In the genomic region with DNA sequence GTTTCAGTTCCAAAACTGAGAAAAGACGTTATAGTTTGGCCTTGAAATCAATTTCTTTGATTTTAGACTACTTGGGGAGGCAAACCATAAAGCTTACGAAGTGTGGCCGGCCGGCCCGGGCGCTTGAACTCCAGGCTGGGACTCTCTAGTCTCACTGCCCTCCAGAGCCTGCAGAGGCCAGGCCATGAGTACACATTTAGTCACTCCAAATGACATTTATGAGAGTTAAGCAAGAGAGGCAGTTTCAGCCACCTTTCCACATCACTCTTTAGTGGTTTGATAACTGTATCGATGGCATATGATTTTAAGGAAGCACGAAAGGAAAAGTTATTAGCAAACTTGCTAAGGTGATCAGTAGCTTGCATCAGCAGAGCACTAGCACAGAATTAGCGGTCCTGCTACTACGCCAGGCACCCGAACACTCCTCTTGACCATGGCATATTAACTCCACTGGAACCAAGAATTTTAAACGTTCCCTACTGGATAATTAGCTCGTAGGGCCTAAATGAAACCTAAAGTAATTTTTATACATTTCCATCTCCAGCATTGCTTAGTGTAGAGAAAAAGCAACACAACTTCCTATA, we compare ENCODE assay signal across 13 mouse cellular contexts. TPM values are rescaled to one million over a fixed set of nuclear protein-coding genes. Genes with fewer than 3 reads are reported as not detected.
DNase-seq lines count a peak whose midpoint lies in the region; ATAC-seq and TF ChIP-seq lines count a peak whose summit lies in the region.
"Had no signal": no experiment of that assay in that cellular context is flagged by ENCODE, and none has a peak within 500 bp of the region (broad histone marks: within the 10 kb centered on the region; RNA-seq: fewer than 3 reads in every experiment).

No protein-coding gene starts in this region.

- H3K4me1 ChIP-seq in hindbrain, embryonic 14.5 days (replicated peaks; ENCODE audit: control insufficient read depth, insufficient read depth, low read length), result peaks cover 3% of the 10 kb centered on the region; the same call in 1 of the 2 replicates
- H3K4me1 ChIP-seq in hindbrain, embryonic 13.5 days (replicated peaks), result peaks cover 3% of the 10 kb centered on the region; the same call in 1 of the 2 replicates
- H3K4me1 ChIP-seq in midbrain, embryonic 16.5 days (ENCODE audit: control insufficient read depth, insufficient read depth, low read length), result peaks cover 3% of the 10 kb centered on the region; the same call in 1 of the 2 replicates
- H3K4me1 ChIP-seq in midbrain, postnatal 0 days (ENCODE audit: insufficient read depth, low read length), result no peaks in the 10 kb centered on the region
- H3K4me1 ChIP-seq in neural tube, embryonic 15.5 days, result peaks cover 6% of the 10 kb centered on the region
- H3K4me1 ChIP-seq: embryonic facial prominence, embryonic 12.5 days had no signal

- TF ChIP-seq CTCF in midbrain, postnatal 0 days (IDR thresholded peaks at IDR 0.05), result no peak

- no peaks in the 10 kb centered on the region for H3K27me3 ChIP-seq in hindbrain, embryonic 14.5 days (ENCODE audit: control insufficient read depth, insufficient read depth, low read length)
- no peaks in the 10 kb centered on the region for H3K27me3 ChIP-seq in hindbrain, embryonic 13.5 days
- no peaks in the 10 kb centered on the region for H3K27me3 ChIP-seq in midbrain, embryonic 16.5 days (ENCODE audit: control insufficient read depth, insufficient read depth, low read depth, low read length)
- H3K27me3 ChIP-seq in midbrain, postnatal 0 days (ENCODE audit: insufficient read depth, low read length), result no peaks in the 10 kb centered on the region
- no peaks in the 10 kb centered on the region for H3K27me3 ChIP-seq in neural tube, embryonic 15.5 days (replicated peaks)
- H3K27me3 ChIP-seq: embryonic facial prominence, embryonic 12.5 days; Patski had no signal

- WGBS in hindbrain, embryonic 14.5 days, result 81% methylated on average over 13 of the region's 13 CpGs
- WGBS in hindbrain, embryonic 13.5 days, result 79% methylated on average over 13 of the region's 13 CpGs
- WGBS in midbrain, embryonic 16.5 days, result 77% methylated on average over 13 of the region's 13 CpGs
- 74% methylated on average over 13 of the region's 13 CpGs for WGBS in midbrain, postnatal 0 days
- 73% methylated on average over 13 of the region's 13 CpGs for WGBS in neural tube, embryonic 15.5 days

- no peak for DNase-seq in hindbrain, embryonic 14.5 days (ENCODE audit: low spot score)
- no peak for DNase-seq in midbrain, postnatal 0 days (ENCODE audit: low spot score)
- DNase-seq in adrenal gland, postnatal 10 days, result peak; percentile 16
- no peak for DNase-seq in left cerebral cortex, postnatal 36 days (ENCODE audit: low spot score in 2 of 2)
- DNase-seq: heart, adult 11 months; kidney, adult 11 months; layer of hippocampus, postnatal 36 days had no signal

- H3K4me2 ChIP-seq in hindbrain, embryonic 14.5 days (replicated peaks), result no peak overlapping the region
- no peak overlapping the region for H3K4me2 ChIP-seq in hindbrain, embryonic 13.5 days
- H3K4me2 ChIP-seq in midbrain, embryonic 16.5 days (ENCODE audit: low read length), result no peak overlapping the region
- H3K4me2 ChIP-seq in midbrain, postnatal 0 days (ENCODE audit: low read depth, low read length, poor library complexity, severe bottlenecking), result no peak overlapping the region
- no peak overlapping the region for H3K4me2 ChIP-seq in neural tube, embryonic 15.5 days
- H3K4me2 ChIP-seq: embryonic facial prominence, embryonic 12.5 days; lung, embryonic 14.5 days had no signal

- H3K27ac ChIP-seq in hindbrain, embryonic 14.5 days, result no peak overlapping the region
- H3K27ac ChIP-seq in hindbrain, embryonic 13.5 days, result no peak overlapping the region
- H3K27ac ChIP-seq in midbrain, embryonic 16.5 days (ENCODE audit: low read length), result no peak overlapping the region
- H3K27ac ChIP-seq in midbrain, postnatal 0 days (ENCODE audit: low read depth, low read length), result no peak overlapping the region
- no peak overlapping the region for H3K27ac ChIP-seq in neural tube, embryonic 15.5 days (replicated peaks)
- H3K27ac ChIP-seq: embryonic facial prominence, embryonic 12.5 days had no signal

- no peak overlapping the region for H3K4me3 ChIP-seq in hindbrain, embryonic 14.5 days (replicated peaks; ENCODE audit: low read length)
- no peak overlapping the region for H3K4me3 ChIP-seq in hindbrain, embryonic 13.5 days
- H3K4me3 ChIP-seq in midbrain, embryonic 16.5 days (ENCODE audit: low read depth, low read length), result no peak overlapping the region
- H3K4me3 ChIP-seq in midbrain, postnatal 0 days (ENCODE audit: low read depth, low read length), result no peak overlapping the region
- no peak overlapping the region for H3K4me3 ChIP-seq in neural tube, embryonic 15.5 days (replicated peaks)
- H3K4me3 ChIP-seq: embryonic facial prominence, embryonic 12.5 days had no signal

- H3K9me3 ChIP-seq in hindbrain, embryonic 14.5 days (ENCODE audit: control insufficient read depth, low read length), result no peaks in the 10 kb centered on the region
- H3K9me3 ChIP-seq in hindbrain, embryonic 13.5 days, result no peaks in the 10 kb centered on the region
- no peaks in the 10 kb centered on the region for H3K9me3 ChIP-seq in midbrain, embryonic 16.5 days (replicated peaks; ENCODE audit: control insufficient read depth, low read length, poor library complexity, severe bottlenecking)
- no peaks in the 10 kb centered on the region for H3K9me3 ChIP-seq in midbrain, postnatal 0 days (ENCODE audit: low read length)
- no peaks in the 10 kb centered on the region for H3K9me3 ChIP-seq in neural tube, embryonic 15.5 days (replicated peaks)
- H3K9me3 ChIP-seq: embryonic facial prominence, embryonic 12.5 days had no signal

- 0 out of 2 replicates have a peak, but pooled peaks have one; percentile 11 for ATAC-seq in hindbrain, embryonic 14.5 days (ENCODE audit: low FRiP score)
- ATAC-seq in hindbrain, embryonic 13.5 days (ENCODE audit: low FRiP score), result no peak; the same call in 1 of the 2 replicates
- peak; percentile 51; the same call in 1 of the 2 replicates for ATAC-seq in midbrain, embryonic 16.5 days
- ATAC-seq in midbrain, postnatal 0 days (ENCODE audit: low FRiP score), result no peak
- ATAC-seq in neural tube, embryonic 15.5 days (ENCODE audit: low FRiP score), result peak; percentile 35; the same call in 1 of the 2 replicates

- H3K36me3 ChIP-seq in hindbrain, embryonic 14.5 days (replicated peaks; ENCODE audit: control insufficient read depth, insufficient read depth), result no peaks in the 10 kb centered on the region
- H3K36me3 ChIP-seq in hindbrain, embryonic 13.5 days, result no peaks in the 10 kb centered on the region
- H3K36me3 ChIP-seq in midbrain, embryonic 16.5 days (ENCODE audit: control insufficient read depth, insufficient read depth, low read length), result no peaks in the 10 kb centered on the region
- no peaks in the 10 kb centered on the region for H3K36me3 ChIP-seq in midbrain, postnatal 0 days (ENCODE audit: insufficient read depth, low read length)
- no peaks in the 10 kb centered on the region for H3K36me3 ChIP-seq in neural tube, embryonic 15.5 days
- H3K36me3 ChIP-seq: embryonic facial prominence, embryonic 12.5 days had no signal

- intact Hi-C loops in left cerebral cortex, postnatal 36 days (cut with DNase I), result loop anchor here (2.0 to 10.0 kb wide), 3 partner anchors 125 to 1335 kb away; a partner anchor contains a TSS

- H3K9ac ChIP-seq in hindbrain, embryonic 14.5 days, result no peak overlapping the region
- no peak overlapping the region for H3K9ac ChIP-seq in hindbrain, embryonic 13.5 days
- H3K9ac ChIP-seq in midbrain, embryonic 16.5 days (ENCODE audit: low read depth, low read length), result no peak overlapping the region
- no peak overlapping the region for H3K9ac ChIP-seq in midbrain, postnatal 0 days (replicated peaks; ENCODE audit: low read length, poor library complexity, severe bottlenecking)
- no peak overlapping the region for H3K9ac ChIP-seq in neural tube, embryonic 15.5 days (replicated peaks)
- H3K9ac ChIP-seq: embryonic facial prominence, embryonic 12.5 days; lung, embryonic 14.5 days had no signal

RNA-seq across cellular contexts. Expression of a gene that starts 38.6 kb away (rescaled TPM):
- 12.6 and 13.1 TPM in 2 replicates for polyA plus RNA-seq in hindbrain, embryonic 14.5 days (2014; fragmentation: Nextera tagmentation; extraction: Ambion mirVana)
- polyA plus RNA-seq in hindbrain, embryonic 13.5 days (2015; fragmentation: Nextera tagmentation; extraction: Ambion mirVana), result 15.0 and 16.6 TPM in 2 replicates
- 13.8 and 13.9 TPM in 2 replicates for polyA plus RNA-seq in midbrain, embryonic 16.5 days (2015; fragmentation: Nextera tagmentation; extraction: Ambion mirVana)
- total RNA-seq in midbrain, postnatal 0 days (2014; rRNA removed), result 5.1 and 5.4 TPM in 2 replicates
- 10.3 and 10.8 TPM in 2 replicates for polyA plus RNA-seq in midbrain, postnatal 0 days (2015; fragmentation: Nextera tagmentation; extraction: Ambion mirVana)
- total RNA-seq in adrenal gland, postnatal 10 days (2021), result 10 to 100 TPM in 1 of 2 experiments, 1 to 10 TPM in 1; 9.6 to 10.6 TPM
- polyA plus RNA-seq in neural tube, embryonic 15.5 days (2015; fragmentation: Nextera tagmentation; extraction: Ambion mirVana), result 12.0 and 13.1 TPM in 2 replicates
- 10 to 100 TPM; 13.0 to 17.4 TPM for total RNA-seq in left cerebral cortex, postnatal 36 days (2021)

Comparison
In these comparisons a context has a peak if more than half of its experiments do, and no peak if none do; other contexts are left out.
1. ATAC-seq: peak in hindbrain, embryonic 14.5 days (single experiment), midbrain, embryonic 16.5 days (single experiment) and neural tube, embryonic 15.5 days (single experiment); none in hindbrain, embryonic 13.5 days (single experiment) and midbrain, postnatal 0 days (single experiment).